In the genomic region with DNA sequence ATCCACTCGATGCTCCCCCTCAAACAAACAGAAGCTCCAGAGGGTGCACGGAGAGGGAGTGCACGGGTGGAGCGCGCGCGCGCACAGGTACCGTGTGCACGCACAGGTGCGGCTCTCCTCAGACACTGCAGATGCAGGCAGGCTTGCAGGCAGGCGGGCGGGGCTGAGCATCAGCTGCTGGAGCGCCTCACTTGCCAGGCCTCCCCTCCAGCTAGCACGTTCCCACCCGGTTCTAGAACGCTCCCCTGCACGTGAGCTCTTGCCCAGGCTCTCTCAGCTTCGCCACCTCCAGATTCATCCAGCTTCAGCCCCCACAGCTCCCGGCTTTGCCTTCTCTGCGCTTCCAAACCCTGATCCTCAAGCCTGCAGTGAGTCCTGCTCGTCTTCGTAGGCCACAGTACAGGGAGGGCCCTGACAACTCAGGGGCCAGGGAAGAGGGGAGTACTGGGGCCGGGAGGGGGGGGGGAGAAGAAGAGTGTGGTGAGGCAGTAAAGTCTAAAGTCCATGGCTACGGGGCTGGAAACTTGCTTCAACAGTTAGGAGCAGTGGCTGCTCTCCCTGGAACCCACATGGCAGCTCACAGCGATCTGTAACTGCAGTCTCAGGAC, we compare ENCODE assay signal across 8 mouse cellular contexts. TPM values are rescaled to one million over a fixed set of nuclear protein-coding genes. Genes with fewer than 3 reads are reported as not detected.
A peak's percentile ranks its signal among the peaks of the same experiment; 100 is the strongest.
DNase-seq lines count a peak whose midpoint lies in the region; ATAC-seq and TF ChIP-seq lines count a peak whose summit lies in the region.

No protein-coding gene starts in this region.

- no peak for TF ChIP-seq CTCF in brain, embryonic 14.5 days (IDR thresholded peaks at IDR 0.05; ENCODE audit: borderline replicate concordance, extremely low read depth, insufficient read depth, insufficient read length)

- H3K9ac ChIP-seq in hindbrain, embryonic 16.5 days (ENCODE audit: low read depth, low read length) = peak overlapping the region; percentile 58
- peak overlapping the region; percentile 43; the same call in 1 of the 2 replicates for H3K9ac ChIP-seq in midbrain, embryonic 14.5 days (replicated peaks; ENCODE audit: low read length)

- TF ChIP-seq POLR2A in brain, embryonic 14.5 days (IDR thresholded peaks at IDR 0.05; ENCODE audit: borderline replicate concordance, extremely low read depth, insufficient read depth, insufficient read length, poor library complexity, severe bottlenecking) = no peak

- no peak overlapping the region for H3K27ac ChIP-seq in hindbrain, embryonic 16.5 days (ENCODE audit: low read depth, low read length)
- no peak overlapping the region for H3K27ac ChIP-seq in midbrain, embryonic 14.5 days (replicated peaks; ENCODE audit: low read depth, low read length)

- ATAC-seq in hindbrain, embryonic 16.5 days = peak; percentile 77
- no peak for ATAC-seq in midbrain, embryonic 14.5 days (ENCODE audit: low FRiP score, low TSS enrichment)

- H3K4me3 ChIP-seq in hindbrain, embryonic 16.5 days (ENCODE audit: low read length) = peak overlapping the region; percentile 28
- H3K4me3 ChIP-seq in midbrain, embryonic 14.5 days (replicated peaks; ENCODE audit: low read depth, low read length) = peak overlapping the region; percentile 21

- DNase-seq in cerebellum, postnatal 10 days = peak; percentile 48 to 49
- no peak for DNase-seq in cerebellum, postnatal 4 days (ENCODE audit: low spot score in 2 of 2)
- peak; percentile 34 for DNase-seq in brain, embryonic 14.5 days (ENCODE audit: low read depth)
- DNase-seq in midbrain, embryonic 14.5 days = peak; percentile 59
- DNase-seq in adrenal gland, adult 8-10 months = no peak
- no peak for DNase-seq in thymus, postnatal 10 days (ENCODE audit: low spot score in 2 of 2)
- no peak for DNase-seq in heart, adult 18-20 months

- no peaks in the 10 kb centered on the region for H3K9me3 ChIP-seq in hindbrain, embryonic 16.5 days (ENCODE audit: control insufficient read depth, low read length)
- no peaks in the 10 kb centered on the region for H3K9me3 ChIP-seq in midbrain, embryonic 14.5 days (ENCODE audit: control insufficient read depth, low read length)

- H3K36me3 ChIP-seq in hindbrain, embryonic 16.5 days (ENCODE audit: control insufficient read depth, insufficient read depth, low read length) = no peaks in the 10 kb centered on the region
- H3K36me3 ChIP-seq in midbrain, embryonic 14.5 days (ENCODE audit: control insufficient read depth, insufficient read depth, low read length) = no peaks in the 10 kb centered on the region

- H3K27me3 ChIP-seq in hindbrain, embryonic 16.5 days (replicated peaks; ENCODE audit: control insufficient read depth, insufficient read depth, low read length) = no peaks in the 10 kb centered on the region; the same call in 1 of the 2 replicates
- H3K27me3 ChIP-seq in midbrain, embryonic 14.5 days (ENCODE audit: control insufficient read depth, insufficient read depth, low read length) = peaks cover 7% of the 10 kb centered on the region; the same call in 1 of the 2 replicates

- peaks cover 5% of the 10 kb centered on the region; the same call in 1 of the 2 replicates for H3K4me1 ChIP-seq in hindbrain, embryonic 16.5 days (ENCODE audit: control insufficient read depth, insufficient read depth, low read depth, low read length)
- no peaks in the 10 kb centered on the region for H3K4me1 ChIP-seq in midbrain, embryonic 14.5 days (ENCODE audit: control insufficient read depth, insufficient read depth, low read length)

- WGBS in hindbrain, embryonic 16.5 days = 16% methylated on average over 25 of the region's 26 CpGs
- WGBS in midbrain, embryonic 14.5 days = 16% methylated on average over 26 of the region's 26 CpGs

- H3K4me2 ChIP-seq in hindbrain, embryonic 16.5 days (ENCODE audit: low read length) = peak overlapping the region; percentile 57
- H3K4me2 ChIP-seq in midbrain, embryonic 14.5 days (ENCODE audit: low read length) = peak overlapping the region; percentile 50

RNA-seq across cellular contexts. Expression of gene Scn8a, which starts 44.3 kb away (rescaled TPM):
- polyA plus RNA-seq in brain, embryonic 14.5 days (2012; rRNA removed) = 31.5 and 38.3 TPM in 2 replicates
- 11.6 and 20.0 TPM in 2 replicates for polyA plus RNA-seq in hindbrain, embryonic 16.5 days (2015; fragmentation: Nextera tagmentation; extraction: Ambion mirVana)
- 19.0 and 21.1 TPM in 2 replicates for polyA plus RNA-seq in midbrain, embryonic 14.5 days (2014; fragmentation: Nextera tagmentation; extraction: Ambion mirVana)
- total RNA-seq in adrenal gland, adult 8-10 months (2022) = 10 to 100 TPM in 2 of 4 experiments, 1 to 10 TPM in 2; 4.1 to 14.9 (median 8.5) TPM
- total RNA-seq in heart, adult 18-20 months (2021) = not detected

Comparison
In these comparisons a context has a peak if more than half of its experiments do, and no peak if none do; other contexts are left out.
1. DNase-seq: peak in cerebellum, postnatal 10 days (2 of 2), brain, embryonic 14.5 days (single experiment) and midbrain, embryonic 14.5 days (single experiment); none in cerebellum, postnatal 4 days (0 of 2), adrenal gland, adult 8-10 months (single experiment), thymus, postnatal 10 days (0 of 2) and heart, adult 18-20 months (0 of 2).